Mouse (Mus musculus) adipocyte (in vitro differentiated cells): Measurements from ENCODE around the gene Sub1.

Source experiments
- DNase-seq: peaks from one replicate; pipeline ENCODE4 v3.0.0-alpha.2; 2016; ENCODE audit warnings: low spot score

Sub1 gene

GRCm38 (mm10) chr15:11965201-11965845 is 31.5 kb downstream of the Sub1 start:
- no peak for DNase-seq

GRCm38 (mm10) chr15:11963791-11964525 is 32.8 kb downstream of the Sub1 start:
- DNase-seq: peak; percentile 87

DNA sequence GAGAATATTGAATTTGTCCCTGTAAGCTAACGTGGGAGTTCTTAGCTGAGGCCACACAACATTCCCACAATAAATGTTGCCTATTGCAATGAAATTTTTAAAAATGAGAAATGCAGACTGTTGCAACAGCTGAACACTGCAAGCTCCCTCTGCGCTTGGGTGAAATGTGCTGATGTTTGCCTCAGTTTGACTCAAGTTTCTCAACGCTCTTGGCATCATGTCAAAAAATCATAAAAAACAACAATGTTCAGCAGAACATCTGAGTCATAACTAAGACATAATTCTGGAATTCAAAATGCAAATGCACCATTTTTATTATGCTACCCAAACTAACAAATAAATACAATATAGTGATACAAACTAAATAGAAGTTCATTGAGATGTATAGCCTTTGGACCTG is 37.1 kb downstream of the Sub1 start:
- peak; percentile 90 for DNase-seq

DNA sequence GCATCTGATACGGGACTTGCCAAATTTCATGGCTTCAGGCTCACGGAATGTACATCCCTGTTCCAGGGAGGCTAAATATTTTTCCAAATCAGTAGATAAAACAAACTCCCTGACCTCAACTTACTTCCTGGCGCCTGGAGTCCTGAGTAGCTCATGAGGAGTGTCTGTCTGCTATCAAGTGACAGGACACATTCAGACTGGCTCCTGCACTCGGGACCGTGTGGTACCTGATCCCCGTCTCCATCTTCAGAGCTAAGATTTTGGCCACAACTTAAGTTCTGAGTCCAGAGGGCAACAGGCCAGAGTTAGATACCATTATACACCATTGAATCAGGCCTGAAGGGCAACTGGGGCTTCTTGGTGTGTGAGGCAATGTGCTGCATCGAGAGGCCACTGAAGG is 40.7 kb downstream of the Sub1 start:
- DNase-seq: no peak

- DNase-seq: peak; percentile 64
Measured at GRCm38 (mm10) chr15:11954190-11954589, 42.6 kb downstream of the Sub1 start.

DNA sequence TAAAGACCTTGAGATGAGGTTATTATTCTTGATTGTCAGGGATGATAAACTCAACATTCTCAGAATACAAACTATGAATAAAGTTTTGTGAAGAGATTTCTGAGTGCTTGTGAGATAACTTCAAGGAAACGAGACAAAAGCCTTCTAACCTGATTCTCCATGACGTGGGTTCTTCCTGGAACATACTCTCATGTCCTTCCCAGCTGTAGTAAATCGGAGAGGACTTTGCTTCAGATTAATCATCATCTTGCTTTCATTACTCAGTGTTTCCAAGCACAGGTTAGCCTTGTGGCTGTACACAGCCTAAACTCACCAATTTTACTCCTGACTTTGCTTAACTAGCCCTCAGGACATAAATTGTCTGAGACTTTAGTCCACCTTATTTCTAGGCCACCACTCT is 44.6 kb downstream of the Sub1 start:
- DNase-seq: no peak

- DNase-seq: no peak
Measured at GRCm38 (mm10) chr15:11951181-11951580, 45.6 kb downstream of the Sub1 start.

GRCm38 (mm10) chr15:11950144-11950543 is 46.6 kb downstream of the Sub1 start:
- no peak for DNase-seq

DNA sequence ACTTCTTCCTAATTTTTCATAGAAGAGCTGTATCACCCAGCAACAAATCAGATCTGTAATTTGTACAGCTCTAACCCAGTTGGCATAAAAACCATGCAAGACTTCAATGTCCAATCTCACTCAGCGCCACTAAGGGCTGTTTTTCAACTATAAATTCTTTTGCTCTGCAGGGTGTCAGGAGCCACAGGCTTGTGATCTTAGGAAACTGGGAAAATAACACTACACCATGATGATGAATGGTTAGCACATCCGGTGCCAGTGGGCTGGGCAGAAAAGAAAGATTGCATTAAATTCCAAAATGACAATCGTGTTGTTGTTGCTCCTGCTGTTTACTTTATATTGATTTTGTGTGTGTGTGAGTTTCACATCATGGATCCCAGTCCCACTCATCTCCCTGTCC is 47.3 kb downstream of the Sub1 start:
- DNase-seq: peak; percentile 50

DNA sequence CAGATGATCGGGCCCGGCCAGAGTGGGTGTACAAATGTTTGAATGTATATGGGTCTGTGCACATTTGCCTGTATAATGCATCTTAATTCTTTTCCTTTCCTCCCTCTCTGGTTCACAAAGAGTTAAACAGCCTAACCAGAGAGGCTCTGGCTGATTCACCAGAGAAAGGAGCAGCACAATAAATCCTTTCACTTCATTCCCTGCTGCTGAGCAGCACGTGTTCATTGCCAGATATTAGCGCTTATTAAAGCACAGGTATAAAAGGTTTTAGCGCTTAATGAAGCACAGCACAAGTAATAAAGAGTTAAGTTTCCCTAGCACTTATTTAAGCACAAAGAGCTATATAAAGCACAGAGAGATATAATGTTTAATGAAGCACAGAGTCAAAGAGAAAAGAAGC is 55.9 kb downstream of the Sub1 start:
- no peak for DNase-seq
